Mouse (Mus musculus): Measurements from ENCODE around the gene Zfp444. TPM values are rescaled to one million over a fixed set of nuclear protein-coding genes. Genes with fewer than 3 reads are reported as not detected.
A peak's percentile ranks its signal among the peaks of the same experiment; 100 is the strongest.
"Not testable (repeated sequence)": the region's sequence is repeated elsewhere in the genome, so short reads cannot be mapped to it uniquely, and the experiment has no call there.

The Zfp444 gene
- polyA plus RNA-seq, 1 experiment from 2014 or later, result 66.4 TPM

DNA sequence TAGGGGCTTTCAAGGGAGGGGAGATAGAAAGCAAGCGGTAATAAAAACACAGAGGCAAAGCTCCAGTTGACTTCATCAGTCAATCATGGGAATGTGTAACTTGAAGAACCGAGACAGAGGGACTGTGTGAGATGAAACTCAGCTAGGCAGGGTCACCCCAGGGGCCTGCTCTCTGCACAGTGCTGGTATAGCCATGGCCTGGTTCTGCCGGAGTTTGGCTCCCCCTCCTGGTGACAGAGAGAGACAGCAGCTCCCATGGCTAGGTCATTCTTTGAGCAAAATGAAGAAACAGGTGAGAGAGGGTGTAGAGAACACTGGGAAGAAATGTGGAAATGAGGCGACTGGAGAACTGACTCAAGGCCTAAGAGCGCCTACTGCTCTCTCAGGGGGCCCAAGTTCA is 22.1 kb downstream of the Zfp444 start:
- WGBS, result 22% methylated on average over 5 of the region's 5 CpGs
- H3K9me3 ChIP-seq (replicated peaks; ENCODE audit: control insufficient read depth, low read length), result no peaks in the 10 kb centered on the region
- DNase-seq (ENCODE audit: low spot score) (peak; percentile 71), ATAC-seq (replicated peaks; ENCODE audit: insufficient number of reproducible peaks, low FRiP score, low TSS enrichment, low read depth) (peak; percentile 83)
- no peak overlapping the region for H3K4me2 ChIP-seq (ENCODE audit: low read depth, low read length)
- H3K27me3 ChIP-seq (ENCODE audit: control insufficient read depth, insufficient read depth, low read length), result no peaks in the 10 kb centered on the region
- peaks cover 2% of the 10 kb centered on the region for H3K36me3 ChIP-seq (replicated peaks; ENCODE audit: control insufficient read depth, insufficient read depth, low read depth, low read length)
- H3K27ac ChIP-seq (replicated peaks; ENCODE audit: low read depth, low read length), result no peak overlapping the region
- no peak overlapping the region for H3K4me3 ChIP-seq (ENCODE audit: low read depth, low read length)
- no peak overlapping the region for H3K9ac ChIP-seq (replicated peaks; ENCODE audit: low read length)
- no peaks in the 10 kb centered on the region for H3K4me1 ChIP-seq (ENCODE audit: control insufficient read depth, insufficient read depth, low read length)

DNA sequence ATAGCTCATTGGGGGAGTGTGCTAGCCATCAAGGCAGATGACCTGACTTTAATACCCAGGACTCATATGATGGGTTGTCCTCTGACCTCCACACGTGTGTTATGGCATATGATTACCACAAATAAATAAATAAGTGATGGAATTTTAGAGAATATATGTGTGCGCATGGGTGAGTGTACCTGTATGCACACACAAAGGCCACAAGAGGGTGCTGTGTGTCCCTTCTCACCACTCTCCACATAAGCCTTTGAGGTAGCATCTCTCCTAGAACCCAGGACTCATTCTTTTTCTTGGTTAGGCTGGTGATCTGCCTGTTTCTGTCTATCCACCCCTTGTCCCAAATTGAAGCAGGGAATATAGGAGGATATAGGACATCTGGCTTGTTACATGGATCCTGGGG is 23.8 kb downstream of the Zfp444 start:
- ATAC-seq (replicated peaks; ENCODE audit: insufficient number of reproducible peaks, low FRiP score, low TSS enrichment, low read depth) (no peak), DNase-seq (ENCODE audit: low spot score) (no peak)
- Histone ChIP-seq H3K4me2 (ENCODE audit: low read depth, low read length) (no peak overlapping the region), H3K27ac (replicated peaks; ENCODE audit: low read depth, low read length) (no peak overlapping the region), H3K27me3 (ENCODE audit: control insufficient read depth, insufficient read depth, low read length) (no peaks in the 10 kb centered on the region), H3K9ac (replicated peaks; ENCODE audit: low read length) (no peak overlapping the region), H3K9me3 (replicated peaks; ENCODE audit: control insufficient read depth, low read length) (no peaks in the 10 kb centered on the region), H3K36me3 (replicated peaks; ENCODE audit: control insufficient read depth, insufficient read depth, low read depth, low read length) (no peaks in the 10 kb centered on the region), H3K4me3 (ENCODE audit: low read depth, low read length) (no peak overlapping the region), H3K4me1 (ENCODE audit: control insufficient read depth, insufficient read depth, low read length) (no peaks in the 10 kb centered on the region)
- 57% methylated on average over 2 of the region's 2 CpGs for WGBS

DNA sequence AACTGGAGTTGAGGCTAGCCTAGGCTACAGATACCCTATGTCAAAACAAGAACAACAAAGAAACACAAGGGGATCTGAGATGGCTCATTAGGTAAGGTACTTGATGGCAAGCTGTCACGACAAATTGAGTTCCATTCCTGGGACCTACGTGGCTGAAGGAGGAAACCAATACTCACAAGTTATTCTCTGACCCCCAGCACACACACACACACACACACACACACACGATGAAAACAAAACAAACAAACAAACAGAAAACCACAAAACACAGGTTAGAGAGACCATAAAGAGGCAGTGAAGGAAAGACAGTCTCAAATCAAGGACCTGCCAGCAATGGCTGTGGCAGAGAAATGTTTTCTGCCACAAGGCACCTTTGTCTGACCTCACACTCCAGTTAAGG is 24.8 kb downstream of the Zfp444 start, which contains the start of gene Galp:
TSS of gene Galp (plus strand) at position 301 of the 400 bp plus-strand sequence.
- DNase-seq (ENCODE audit: low spot score), result no peak
- H3K27me3 ChIP-seq (ENCODE audit: control insufficient read depth, insufficient read depth, low read length), result no peaks in the 10 kb centered on the region
- H3K9me3 ChIP-seq (replicated peaks; ENCODE audit: control insufficient read depth, low read length), result no peaks in the 10 kb centered on the region
- H3K4me2 ChIP-seq (ENCODE audit: low read depth, low read length), result no peak within 1 kb of the TSS
- H3K4me1 ChIP-seq (ENCODE audit: control insufficient read depth, insufficient read depth, low read length), result no peaks in the 10 kb centered on the region
- no peak within 1 kb of the TSS for H3K27ac ChIP-seq (replicated peaks; ENCODE audit: low read depth, low read length)
- no peak within 1 kb of the TSS for H3K4me3 ChIP-seq (ENCODE audit: low read depth, low read length)
- ATAC-seq (replicated peaks; ENCODE audit: insufficient number of reproducible peaks, low FRiP score, low TSS enrichment, low read depth), result no peak
- no peaks in the 10 kb centered on the region for H3K36me3 ChIP-seq (replicated peaks; ENCODE audit: control insufficient read depth, insufficient read depth, low read depth, low read length)
- no peak within 1 kb of the TSS for H3K9ac ChIP-seq (replicated peaks; ENCODE audit: low read length)
- WGBS, result 54% methylated on average over 3 of the region's 3 CpGs

DNA sequence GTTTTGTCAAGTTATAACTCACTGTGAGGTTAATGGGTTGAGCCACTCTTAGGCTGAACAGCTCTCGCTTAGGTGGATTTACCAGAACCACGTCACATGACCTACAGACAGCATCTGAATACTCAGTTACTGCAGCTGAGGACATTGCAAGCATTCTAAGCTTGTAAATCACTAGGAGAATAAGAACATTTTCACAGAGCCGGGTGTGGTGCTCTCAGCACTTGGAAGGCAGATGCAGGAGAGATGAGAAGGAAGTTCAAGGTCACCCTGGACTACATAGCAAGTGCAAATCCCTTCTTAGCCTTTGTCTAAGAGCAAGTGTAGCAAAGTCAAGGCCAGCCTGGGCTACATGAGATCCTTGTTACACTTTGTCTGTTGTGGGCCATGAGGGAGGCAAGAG is 32.2 kb downstream of the Zfp444 start:
- no peak overlapping the region for H3K4me3 ChIP-seq (ENCODE audit: low read depth, low read length)
- H3K9me3 ChIP-seq (replicated peaks; ENCODE audit: control insufficient read depth, low read length), result no peaks in the 10 kb centered on the region
- ATAC-seq (replicated peaks; ENCODE audit: insufficient number of reproducible peaks, low FRiP score, low TSS enrichment, low read depth) (no peak), DNase-seq (ENCODE audit: low spot score) (no peak)
- H3K27ac ChIP-seq (replicated peaks; ENCODE audit: low read depth, low read length), result no peak overlapping the region
- H3K27me3 ChIP-seq (ENCODE audit: control insufficient read depth, insufficient read depth, low read length), result no peaks in the 10 kb centered on the region
- no peak overlapping the region for H3K9ac ChIP-seq (replicated peaks; ENCODE audit: low read length)
- H3K36me3 ChIP-seq (replicated peaks; ENCODE audit: control insufficient read depth, insufficient read depth, low read depth, low read length), result no peaks in the 10 kb centered on the region
- H3K4me2 ChIP-seq (ENCODE audit: low read depth, low read length), result no peak overlapping the region
- WGBS, result 85% methylated on average over 3 of the region's 3 CpGs
- no peaks in the 10 kb centered on the region for H3K4me1 ChIP-seq (ENCODE audit: control insufficient read depth, insufficient read depth, low read length)

DNA sequence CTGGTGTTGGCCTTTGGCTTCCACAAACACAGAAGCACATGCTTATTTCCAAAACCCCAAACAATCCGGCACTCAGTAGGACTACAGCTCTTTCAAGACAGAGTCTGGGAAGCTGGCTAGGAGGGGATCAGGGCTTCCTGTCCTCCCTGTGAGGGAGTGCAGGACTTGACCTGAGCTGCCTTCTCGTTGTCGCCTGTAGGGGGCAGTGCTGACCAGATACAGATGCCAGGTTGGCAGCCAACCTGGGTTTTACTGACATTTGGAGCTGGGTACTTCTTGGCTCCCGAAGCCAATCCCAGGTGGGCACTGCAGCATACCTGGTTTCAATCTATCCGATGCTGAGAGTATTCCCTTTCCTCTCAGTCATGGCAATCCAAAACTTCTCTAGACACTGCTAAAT is 41.1 kb downstream of the Zfp444 start:
- Histone ChIP-seq H3K4me1 (ENCODE audit: control insufficient read depth, insufficient read depth, low read length) (no peaks in the 10 kb centered on the region), H3K36me3 (replicated peaks; ENCODE audit: control insufficient read depth, insufficient read depth, low read depth, low read length) (no peaks in the 10 kb centered on the region), H3K4me2 (ENCODE audit: low read depth, low read length) (no peak overlapping the region), H3K9ac (replicated peaks; ENCODE audit: low read length) (no peak overlapping the region), H3K4me3 (ENCODE audit: low read depth, low read length) (no peak overlapping the region), H3K27me3 (ENCODE audit: control insufficient read depth, insufficient read depth, low read length) (no peaks in the 10 kb centered on the region), H3K27ac (replicated peaks; ENCODE audit: low read depth, low read length) (no peak overlapping the region), H3K9me3 (replicated peaks; ENCODE audit: control insufficient read depth, low read length) (no peaks in the 10 kb centered on the region)
- WGBS, result 51% methylated on average over 5 of the region's 5 CpGs
- no peak for ATAC-seq (replicated peaks; ENCODE audit: insufficient number of reproducible peaks, low FRiP score, low TSS enrichment, low read depth)
- no peak for DNase-seq (ENCODE audit: low spot score)

DNA sequence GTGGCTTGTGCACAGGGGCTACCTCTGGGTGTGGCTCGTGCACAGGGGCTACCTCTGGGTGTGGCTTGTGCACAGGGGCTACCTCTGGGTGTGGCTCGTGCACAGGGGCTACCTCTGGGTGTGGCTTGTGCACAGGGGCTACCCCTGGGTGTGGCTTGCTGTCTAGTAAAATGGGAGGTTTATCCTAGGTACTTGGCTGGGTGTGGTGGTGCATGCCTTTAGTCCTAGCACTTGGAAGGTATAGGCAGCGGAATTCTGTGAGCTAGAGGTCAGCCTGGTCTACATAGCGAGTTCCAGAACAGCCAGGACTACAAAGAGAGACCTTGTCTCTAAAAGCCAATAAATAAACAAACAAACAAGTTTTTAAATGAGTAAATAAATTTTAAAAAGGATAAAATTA is 42.7 kb downstream of the Zfp444 start:
- H3K36me3 ChIP-seq (replicated peaks; ENCODE audit: control insufficient read depth, insufficient read depth, low read depth, low read length); DNase-seq (ENCODE audit: low spot score); H3K9me3 ChIP-seq (replicated peaks; ENCODE audit: control insufficient read depth, low read length); H3K4me1 ChIP-seq (ENCODE audit: control insufficient read depth, insufficient read depth, low read length); H3K9ac ChIP-seq (replicated peaks; ENCODE audit: low read length); H3K27me3 ChIP-seq (ENCODE audit: control insufficient read depth, insufficient read depth, low read length); H3K27ac ChIP-seq (replicated peaks; ENCODE audit: low read depth, low read length); H3K4me2 ChIP-seq (ENCODE audit: low read depth, low read length); H3K4me3 ChIP-seq (ENCODE audit: low read depth, low read length); ATAC-seq (replicated peaks; ENCODE audit: insufficient number of reproducible peaks, low FRiP score, low TSS enrichment, low read depth): not testable (repeated sequence)
- 83% methylated on average over 2 of the region's 4 CpGs for WGBS

DNA sequence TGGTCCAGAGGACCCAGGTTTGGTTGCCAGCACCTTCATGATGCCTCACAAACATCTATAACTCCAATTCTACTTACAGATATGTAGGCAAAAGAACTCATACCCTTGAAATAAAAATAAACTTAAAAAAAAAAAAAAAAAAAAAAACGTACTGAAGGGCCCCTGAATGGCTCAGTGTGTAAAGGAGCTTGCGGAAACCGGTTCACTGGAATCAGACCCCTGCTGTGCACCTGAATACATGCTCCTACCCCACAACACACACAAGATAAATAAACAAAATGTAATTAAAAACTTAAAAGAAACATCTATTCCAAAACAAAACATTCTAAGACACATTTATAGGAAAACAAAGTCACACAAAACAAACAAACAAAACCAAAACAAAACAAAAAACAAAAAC is 48.1 kb downstream of the Zfp444 start:
- Histone ChIP-seq H3K9me3 (replicated peaks; ENCODE audit: control insufficient read depth, low read length) (no peaks in the 10 kb centered on the region), H3K27me3 (ENCODE audit: control insufficient read depth, insufficient read depth, low read length) (no peaks in the 10 kb centered on the region), H3K9ac (replicated peaks; ENCODE audit: low read length) (no peak overlapping the region), H3K36me3 (replicated peaks; ENCODE audit: control insufficient read depth, insufficient read depth, low read depth, low read length) (no peaks in the 10 kb centered on the region), H3K4me1 (ENCODE audit: control insufficient read depth, insufficient read depth, low read length) (no peaks in the 10 kb centered on the region), H3K4me2 (ENCODE audit: low read depth, low read length) (no peak overlapping the region), H3K27ac (replicated peaks; ENCODE audit: low read depth, low read length) (no peak overlapping the region), H3K4me3 (ENCODE audit: low read depth, low read length) (no peak overlapping the region)
- ATAC-seq (replicated peaks; ENCODE audit: insufficient number of reproducible peaks, low FRiP score, low TSS enrichment, low read depth) (no peak), DNase-seq (ENCODE audit: low spot score) (no peak)
- 51% methylated on average over 3 of the region's 3 CpGs for WGBS

DNA sequence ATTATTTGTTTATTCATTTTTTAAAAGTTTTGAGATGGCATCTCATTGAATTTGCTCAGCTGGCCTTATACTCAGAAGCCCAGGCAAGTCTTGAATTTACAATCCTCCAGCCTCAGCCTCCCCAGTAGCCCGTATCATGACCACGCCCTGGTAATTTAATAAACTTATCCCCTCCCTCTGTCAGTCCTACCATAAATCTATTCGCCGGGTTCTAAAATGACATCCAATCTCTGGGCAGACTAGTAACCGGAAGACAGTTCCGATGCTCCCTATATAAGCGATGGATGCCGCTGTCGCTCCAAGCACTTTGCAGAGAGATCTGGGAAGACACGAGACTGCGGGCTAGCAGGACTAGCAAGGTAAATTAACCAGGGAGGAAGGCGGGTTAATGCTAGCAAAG is 50.0 kb downstream of the Zfp444 start, which contains the start of gene Zscan5b:
TSS of gene Zscan5b (plus strand) at position 301 of the 400 bp plus-strand sequence.
- Histone ChIP-seq H3K4me3 (ENCODE audit: low read depth, low read length) (no peak within 1 kb of the TSS), H3K4me1 (ENCODE audit: control insufficient read depth, insufficient read depth, low read length) (no peaks in the 10 kb centered on the region), H3K27me3 (ENCODE audit: control insufficient read depth, insufficient read depth, low read length) (no peaks in the 10 kb centered on the region), H3K4me2 (ENCODE audit: low read depth, low read length) (no peak within 1 kb of the TSS), H3K36me3 (replicated peaks; ENCODE audit: control insufficient read depth, insufficient read depth, low read depth, low read length) (no peaks in the 10 kb centered on the region), H3K9ac (replicated peaks; ENCODE audit: low read length) (no peak within 1 kb of the TSS), H3K9me3 (replicated peaks; ENCODE audit: control insufficient read depth, low read length) (no peaks in the 10 kb centered on the region), H3K27ac (replicated peaks; ENCODE audit: low read depth, low read length) (no peak within 1 kb of the TSS)
- DNase-seq (ENCODE audit: low spot score) (no peak), ATAC-seq (replicated peaks; ENCODE audit: insufficient number of reproducible peaks, low FRiP score, low TSS enrichment, low read depth) (no peak)
- 94% methylated on average over 12 of the region's 12 CpGs for WGBS
